Mouse (Mus musculus) liver, postnatal 0 days (tissue): ENCODE measurements around the gene Abl2. TPM values are rescaled to one million over a fixed set of nuclear protein-coding genes. Genes with fewer than 3 reads are reported as not detected.

Experiments used
- ATAC-seq: fragments of 200-750 bp; cut with Nextera tagmentation; 2 replicates; pipeline ENCODE4 v1.8.0; 2017; ENCODE audit warnings: mild to moderate bottlenecking, moderate library complexity
- DNase-seq: peaks from one replicate; pipeline ENCODE4 v3.0.0-alpha.2; 2016
- H3K27ac ChIP-seq: fragments of 300-500 bp; sonication (generic); 2 replicates; pipeline ENCODE4 v1.5.1; 2014; ENCODE audit warnings: antibody characterized with exemption, moderate library complexity, mild to moderate bottlenecking, low read depth
- H3K27me3 ChIP-seq: fragments of 300-500 bp; sonication (generic); 2 replicates; pipeline ENCODE4 v1.6.1; 2014; ENCODE audit warnings: low read length, control low read depth, mixed read lengths; ENCODE audit not compliant: insufficient read depth
- H3K36me3 ChIP-seq: fragments of 300-500 bp; sonication (generic); replicated peaks from 2 replicates; pipeline ENCODE4 v1.6.1; 2014; ENCODE audit warnings: mild to moderate bottlenecking, control low read depth, low read length, moderate library complexity, mixed read lengths; ENCODE audit not compliant: insufficient read depth
- H3K4me1 ChIP-seq: fragments of 300-500 bp; sonication (generic); 2 replicates; pipeline ENCODE4 v1.6.1; 2014; ENCODE audit warnings: antibody characterized with exemption, mild to moderate bottlenecking, control low read depth; ENCODE audit not compliant: insufficient read depth
- H3K4me2 ChIP-seq: fragments of 300-500 bp; sonication (generic); 2 replicates; pipeline ENCODE4 v1.6.1; 2014; ENCODE audit warnings: low read depth, mild to moderate bottlenecking, low read length, moderate library complexity, mixed read lengths
- H3K4me3 ChIP-seq: fragments of 300-500 bp; sonication (generic); 2 replicates; pipeline ENCODE4 v1.5.1; 2014; ENCODE audit warnings: low read depth, low read length
- H3K9ac ChIP-seq: fragments of 300-500 bp; sonication (generic); replicated peaks from 2 replicates; pipeline ENCODE4 v1.6.1; 2014; ENCODE audit warnings: mild to moderate bottlenecking, moderate library complexity
- H3K9me3 ChIP-seq: fragments of 300-500 bp; sonication (generic); 2 replicates; pipeline ENCODE4 v1.6.1; 2016; ENCODE audit warnings: mild to moderate bottlenecking, control low read depth, low read length, mixed read lengths
- CTCF ChIP-seq: sonication (generic); IDR thresholded peaks from 2 replicates; pipeline ENCODE4 v1.5.1; 2016; ENCODE audit warnings: antibody characterized with exemption, low read depth
- EP300 ChIP-seq: IDR thresholded peaks from 2 replicates; pipeline ENCODE4 v1.6.1; 2016; ENCODE audit warnings: antibody characterized with exemption, low read depth, mild to moderate bottlenecking
- WGBS: fragments of 180-500 bp; shearing (Covaris S2); extraction: QIAGEN DNeasy Blood & Tissue Kit; methylation state at CpG from one replicate; pipeline ENCODE4 v1.1.7; 2014; ENCODE audit not compliant: insufficient replicate concordance; 5-methylcytosine and 5-hydroxymethylcytosine counted together
- polyA plus RNA-seq: library from polyadenylated mRNA; unstranded; fragments of >200 nt; fragmentation: Nextera tagmentation; extraction: Ambion mirVana; gene quantifications from 2 replicates; pipeline ENCODE4 v1.2.1, GENCODE M21; 2015

The Abl2 gene
- polyA plus RNA-seq, 1 experiment from 2014 or later = 0.89 TPM

GRCm38 (mm10) chr1:156639455-156639854, 80.9 kb downstream of the Abl2 start:
- H3K4me3 ChIP-seq = no peak overlapping the region
- ATAC-seq (no peak), DNase-seq (no peak)
- no peaks in the 10 kb centered on the region for H3K9me3 ChIP-seq
- no peak overlapping the region for H3K9ac ChIP-seq
- no peaks in the 10 kb centered on the region for H3K27me3 ChIP-seq
- WGBS = 86% methylated on average over 5 of the region's 5 CpGs
- no peaks in the 10 kb centered on the region for H3K4me1 ChIP-seq
- peaks cover 36% of the 10 kb centered on the region for H3K36me3 ChIP-seq
- no peak overlapping the region for H3K27ac ChIP-seq
- TF ChIP-seq EP300 (no peak), CTCF (no peak)
- no peak overlapping the region for H3K4me2 ChIP-seq

GRCm38 (mm10) chr1:156640577-156640976, 82.0 kb downstream of the Abl2 start:
- no peaks in the 10 kb centered on the region for H3K27me3 ChIP-seq

GRCm38 (mm10) chr1:156641808-156642207, 83.2 kb downstream of the Abl2 start:
- H3K4me3 ChIP-seq = no peak overlapping the region
- DNase-seq (no peak), ATAC-seq (peak; percentile 36; the same call in 1 of the 2 replicates)
- H3K4me2 ChIP-seq = no peak overlapping the region
- no peak for TF ChIP-seq CTCF
- no peak for TF ChIP-seq EP300
- 63% methylated on average over 10 of the region's 10 CpGs for WGBS
- H3K9ac ChIP-seq = no peak overlapping the region
- no peaks in the 10 kb centered on the region for H3K9me3 ChIP-seq
- H3K36me3 ChIP-seq = peaks cover 29% of the 10 kb centered on the region
- no peaks in the 10 kb centered on the region for H3K27me3 ChIP-seq
- H3K27ac ChIP-seq = no peak overlapping the region
- H3K4me1 ChIP-seq = no peaks in the 10 kb centered on the region

More at GRCm38 (mm10) chr1:156640577-156640976, 82.0 kb downstream of the Abl2 start:
- 73% methylated on average over 4 of the region's 4 CpGs for WGBS
- no peaks in the 10 kb centered on the region for H3K4me1 ChIP-seq
- peak; percentile 54 for TF ChIP-seq CTCF
- TF ChIP-seq EP300 = no peak
- no peak overlapping the region for H3K27ac ChIP-seq
- no peak for ATAC-seq
- no peak overlapping the region for H3K4me3 ChIP-seq
- no peaks in the 10 kb centered on the region for H3K9me3 ChIP-seq
- no peak for DNase-seq
- no peak overlapping the region for H3K4me2 ChIP-seq
- H3K36me3 ChIP-seq = peaks cover 33% of the 10 kb centered on the region
- no peak overlapping the region for H3K9ac ChIP-seq

GRCm38 (mm10) chr1:156642813-156643212, 84.2 kb downstream of the Abl2 start:
- H3K9me3 ChIP-seq = no peaks in the 10 kb centered on the region
- peaks cover 25% of the 10 kb centered on the region for H3K36me3 ChIP-seq
- H3K4me1 ChIP-seq = no peaks in the 10 kb centered on the region
- TF ChIP-seq EP300 (no peak), CTCF (no peak)
- H3K4me3 ChIP-seq = no peak overlapping the region
- H3K27ac ChIP-seq = no peak overlapping the region
- 50% methylated on average over 12 of the region's 12 CpGs for WGBS
- H3K27me3 ChIP-seq = no peaks in the 10 kb centered on the region
- no peak for ATAC-seq
- no peak for DNase-seq
- H3K4me2 ChIP-seq = no peak overlapping the region
- no peak overlapping the region for H3K9ac ChIP-seq

- H3K4me1 ChIP-seq = no peaks in the 10 kb centered on the region
- H3K9me3 ChIP-seq = no peaks in the 10 kb centered on the region
- peaks cover 22% of the 10 kb centered on the region for H3K36me3 ChIP-seq
- H3K27me3 ChIP-seq = no peaks in the 10 kb centered on the region
- WGBS = 87% methylated on average over 10 of the region's 10 CpGs
- H3K27ac ChIP-seq = no peak overlapping the region
- ATAC-seq = no peak
- H3K4me2 ChIP-seq = no peak overlapping the region
- H3K4me3 ChIP-seq = no peak overlapping the region
- TF ChIP-seq CTCF (no peak), EP300 (no peak)
- no peak for DNase-seq
- no peak overlapping the region for H3K9ac ChIP-seq
These were observed 85.5 kb downstream of the Abl2 start for GRCm38 (mm10) chr1:156644061-156644460.

GRCm38 (mm10) chr1:156644780-156645523, 86.4 kb downstream of the Abl2 start:
- DNase-seq = no peak
- no peaks in the 10 kb centered on the region for H3K4me1 ChIP-seq
- no peaks in the 10 kb centered on the region for H3K27me3 ChIP-seq
- H3K9ac ChIP-seq = no peak overlapping the region
- ATAC-seq = no peak
- H3K9me3 ChIP-seq = no peaks in the 10 kb centered on the region
- TF ChIP-seq CTCF (no peak), EP300 (no peak)
- no peak overlapping the region for H3K4me3 ChIP-seq
- H3K36me3 ChIP-seq = peaks cover 22% of the 10 kb centered on the region
- H3K4me2 ChIP-seq = no peak overlapping the region
- H3K27ac ChIP-seq = no peak overlapping the region
- 76% methylated on average over 13 of the region's 13 CpGs for WGBS
